Mouse (Mus musculus) skeletal muscle tissue, adult 2 months (tissue): Measurements from ENCODE around the gene Gm12888.
"Not testable (repeated sequence)": the region's sequence is repeated elsewhere in the genome, so short reads cannot be mapped to it uniquely, and the experiment has no call there.

ENCODE experiments used
- DNase-seq: peaks from one replicate; pipeline ENCODE4 v3.0.0-alpha.2; 2012; ENCODE audit warnings: low read depth, low spot score

The Gm12888 gene

GRCm38 (mm10) chr4:121324817-121325216 lies at the start of gene Gm12888:
Gene Gm12888, minus strand, starts transcription at chr4:121324917.
- not testable (repeated sequence) for DNase-seq
